Mouse (Mus musculus) liver, embryonic 14.5 days (tissue): ENCODE measurements around the gene Kcnk2. TPM values are rescaled to one million over a fixed set of nuclear protein-coding genes. Genes with fewer than 3 reads are reported as not detected.

Experiments
- ATAC-seq: fragments of 200-750 bp; cut with Nextera tagmentation; 2 replicates; pipeline ENCODE4 v1.8.0; 2017; ENCODE audit warnings: moderate number of reproducible peaks, mild to moderate bottlenecking, moderate library complexity; ENCODE audit not compliant: insufficient read depth
- DNase-seq, 3 experiments: peaks; one replicate each; pipeline ENCODE4 v3.0.0-alpha.2; 2012 to 2013; ENCODE audit warnings: low read depth in 3 of 3, low spot score in 3 of 3
- H3K27ac ChIP-seq: fragments of 300-500 bp; sonication (generic); 2 replicates; pipeline ENCODE4 v1.5.1; 2014; ENCODE audit warnings: moderate library complexity, mild to moderate bottlenecking, control low read depth, inconsistent platforms
- H3K27me3 ChIP-seq: fragments of 300-500 bp; sonication (generic); 2 replicates; pipeline ENCODE4 v1.6.1; 2014; ENCODE audit warnings: mild to moderate bottlenecking, low read length, moderate library complexity; ENCODE audit not compliant: control insufficient read depth, insufficient read depth
- H3K36me3 ChIP-seq: fragments of 300-500 bp; sonication (generic); replicated peaks from 2 replicates; pipeline ENCODE4 v1.6.1; 2014; ENCODE audit warnings: low read depth; ENCODE audit not compliant: control insufficient read depth, insufficient read depth
- H3K4me1 ChIP-seq, 2 experiments: fragments of 200-500 bp in 1 of 2; fragments of 300-500 bp in 1 of 2; sonication (generic) in 1 of 2; replicated peaks; 2 replicates each; pipeline ENCODE4 v1.6.1; 2012 to 2014; ENCODE audit warnings: antibody characterized with exemption in 1 of 2, inconsistent platforms in 1 of 2, low read length in 1 of 2; ENCODE audit not compliant: control insufficient read depth in 2 of 2, insufficient read depth in 2 of 2
- H3K4me2 ChIP-seq: fragments of 300-500 bp; sonication (generic); 2 replicates; pipeline ENCODE4 v1.6.1; 2014; ENCODE audit warnings: low read depth, mild to moderate bottlenecking, control low read depth, moderate library complexity
- H3K4me3 ChIP-seq, 2 experiments: fragments of 200-500 bp in 1 of 2; fragments of 300-500 bp in 1 of 2; sonication (generic) in 1 of 2; 2 replicates each; pipeline ENCODE4 v1.5.1; 2012 to 2014; ENCODE audit warnings: low read depth in 2 of 2, low read length in 2 of 2, mild to moderate bottlenecking in 2 of 2, control low read depth in 1 of 2, inconsistent platforms in 1 of 2, moderate library complexity in 1 of 2; ENCODE audit not compliant: insufficient read depth in 1 of 2
- H3K9ac ChIP-seq: fragments of 300-500 bp; sonication (generic); replicated peaks from 2 replicates; pipeline ENCODE4 v1.6.1; 2014; ENCODE audit warnings: mild to moderate bottlenecking, control low read depth, moderate library complexity
- H3K9me3 ChIP-seq: fragments of 300-500 bp; sonication (generic); 2 replicates; pipeline ENCODE4 v1.6.1; 2016; ENCODE audit warnings: low read length, mixed read lengths; ENCODE audit not compliant: control insufficient read depth
- CTCF ChIP-seq: IDR thresholded peaks from 2 replicates; pipeline ENCODE4 v1.5.1; 2016; ENCODE audit warnings: antibody characterized with exemption, low read depth, control low read depth
- EP300 ChIP-seq: IDR thresholded peaks from 2 replicates; pipeline ENCODE4 v1.6.1; 2016; ENCODE audit warnings: antibody characterized with exemption, low read depth
- WGBS: fragments of 180-500 bp; shearing (Covaris S2); extraction: QIAGEN DNeasy Blood & Tissue Kit; methylation state at CpG from one replicate; pipeline ENCODE4 v1.1.7; 2014; ENCODE audit not compliant: insufficient replicate concordance; 5-methylcytosine and 5-hydroxymethylcytosine counted together
- polyA plus RNA-seq, 2 experiments: library from polyadenylated mRNA; depleted of rRNA in 1 of 2; stranded (reverse) in 1 of 2; unstranded in 1 of 2; fragments of >200 nt; fragmentation: Nextera tagmentation in 1 of 2; extraction: Ambion mirVana in 1 of 2; gene quantifications; 2 replicates each; pipeline versions ENCODE4 v1.2.1 to v1.2.3; 2012 to 2014

Gene Kcnk2
- polyA plus RNA-seq, 2 experiments = 0.02 to 0.06 TPM

DNA sequence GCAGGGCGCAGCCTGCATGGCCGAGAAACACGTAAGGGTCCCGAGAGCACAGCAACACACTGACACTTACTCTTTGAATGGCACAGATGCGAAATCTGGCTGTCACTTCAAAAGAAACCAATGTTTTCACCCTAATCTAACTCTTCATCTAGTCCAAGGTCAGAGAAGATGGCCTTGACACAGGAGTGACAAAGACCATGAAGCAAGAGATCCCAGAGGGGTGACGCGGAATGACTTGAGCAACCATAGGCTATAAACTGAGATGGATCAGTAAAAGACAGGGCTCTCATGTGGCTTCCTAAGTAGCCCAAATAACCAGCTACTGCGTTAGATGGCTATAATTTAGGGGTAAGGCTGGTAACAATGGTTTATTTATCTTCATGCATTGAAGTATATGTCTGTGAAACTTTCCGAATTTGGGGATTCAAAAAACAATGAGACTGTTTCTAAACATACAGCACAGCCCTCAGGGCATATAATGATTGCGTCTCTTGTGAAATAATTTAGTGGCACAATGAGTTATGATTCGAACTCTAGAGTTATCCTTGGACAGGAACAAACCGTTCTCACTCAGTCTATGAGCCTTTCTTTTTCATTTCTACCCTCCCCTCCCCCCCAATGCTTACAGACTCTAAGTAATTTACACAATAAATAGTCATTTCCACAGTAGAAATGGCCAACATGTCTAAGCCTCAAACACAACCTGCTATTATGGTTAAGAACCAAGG is 108.2 kb downstream of the Kcnk2 start:
- no peaks in the 10 kb centered on the region for H3K27me3 ChIP-seq
- DNase-seq = no peak
- WGBS = 62% methylated on average over 12 of the region's 12 CpGs
- no peaks in the 10 kb centered on the region for H3K36me3 ChIP-seq
- TF ChIP-seq CTCF (no peak), EP300 (no peak)
- H3K4me2 ChIP-seq = no peak overlapping the region
- no peak overlapping the region for H3K27ac ChIP-seq
- ATAC-seq = no peak
- H3K9ac ChIP-seq = no peak overlapping the region
- H3K4me1 ChIP-seq = no peaks in the 10 kb centered on the region
- H3K4me3 ChIP-seq = no peak overlapping the region
- H3K9me3 ChIP-seq = no peaks in the 10 kb centered on the region

DNA sequence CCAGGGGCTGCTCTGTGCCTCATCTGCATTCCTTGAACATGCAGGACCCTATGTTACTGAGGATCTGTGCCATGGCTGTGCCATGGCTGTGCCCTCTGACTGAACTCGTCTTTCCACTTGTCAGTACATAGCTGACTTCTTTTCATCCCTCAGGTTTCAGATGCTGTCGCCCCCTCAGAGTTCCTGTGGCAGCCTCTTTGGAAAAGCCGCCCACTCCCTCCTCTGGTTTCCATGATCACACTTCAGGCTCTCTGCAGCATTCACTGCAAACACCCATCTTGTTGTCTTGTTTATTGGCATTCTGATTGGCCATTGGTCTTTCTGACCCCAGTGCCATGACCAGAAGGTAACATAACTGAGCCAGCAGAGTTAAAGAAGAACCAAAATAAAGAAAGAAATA is 111.2 kb downstream of the Kcnk2 start:
- no peak overlapping the region for H3K9ac ChIP-seq
- TF ChIP-seq CTCF (no peak), EP300 (no peak)
- H3K27ac ChIP-seq = no peak overlapping the region
- 21% methylated on average over 3 of the region's 3 CpGs for WGBS
- no peak overlapping the region for H3K4me3 ChIP-seq
- ATAC-seq (no peak), DNase-seq (no peak)
- no peaks in the 10 kb centered on the region for H3K27me3 ChIP-seq
- H3K4me1 ChIP-seq = no peaks in the 10 kb centered on the region
- H3K9me3 ChIP-seq = no peaks in the 10 kb centered on the region
- H3K36me3 ChIP-seq = no peaks in the 10 kb centered on the region
- H3K4me2 ChIP-seq = no peak overlapping the region

DNA sequence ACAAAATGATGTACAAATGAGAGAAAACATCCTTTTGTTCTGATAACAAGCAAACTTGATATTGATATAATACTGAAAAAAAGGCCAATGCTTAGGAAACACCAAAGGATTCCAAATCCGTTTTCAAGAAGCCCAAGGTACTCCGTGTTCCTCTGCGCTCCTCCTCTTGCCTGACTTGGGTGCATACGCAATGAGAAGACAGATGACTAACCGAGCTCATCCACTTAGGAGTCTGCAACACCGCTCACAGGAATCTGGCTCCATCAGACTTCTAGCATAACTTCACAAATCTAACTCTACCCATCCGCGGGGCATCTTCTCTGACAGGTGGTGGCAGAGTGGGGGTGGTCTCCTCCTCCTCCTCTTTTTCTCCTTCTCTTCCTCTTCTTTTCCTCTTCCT is 113.1 kb downstream of the Kcnk2 start:
- Histone ChIP-seq H3K36me3 (no peaks in the 10 kb centered on the region), H3K4me2 (no peak overlapping the region), H3K27ac (no peak overlapping the region), H3K9me3 (no peaks in the 10 kb centered on the region), H3K9ac (no peak overlapping the region), H3K4me3 (no peak overlapping the region), H3K27me3 (no peaks in the 10 kb centered on the region), H3K4me1 (no peaks in the 10 kb centered on the region)
- WGBS = 65% methylated on average over 8 of the region's 8 CpGs
- ATAC-seq (no peak), DNase-seq (no peak)
- TF ChIP-seq CTCF = no peak
- no peak for TF ChIP-seq EP300

DNA sequence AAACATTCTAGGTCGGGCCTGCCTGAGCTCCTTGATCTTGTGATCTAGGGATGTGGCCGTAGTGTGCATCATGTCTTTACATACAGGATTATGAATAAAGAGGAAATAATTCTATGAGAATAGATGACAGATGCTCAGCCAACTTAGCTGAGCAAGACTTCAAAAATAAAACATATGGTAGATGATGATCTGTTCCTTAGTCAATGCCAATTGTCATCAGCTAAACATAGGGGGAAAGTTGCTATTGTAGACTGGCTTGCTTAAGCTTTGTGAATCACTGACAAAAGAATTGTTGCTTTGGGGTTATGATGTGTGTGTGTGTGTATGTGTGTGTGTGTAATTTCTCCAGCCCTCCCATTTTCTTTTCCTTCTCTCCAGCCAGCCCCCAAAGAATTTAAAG is 129.8 kb downstream of the Kcnk2 start:
- Histone ChIP-seq H3K36me3 (no peaks in the 10 kb centered on the region), H3K4me3 (no peak overlapping the region), H3K9ac (no peak overlapping the region), H3K27ac (no peak overlapping the region), H3K4me2 (no peak overlapping the region), H3K9me3 (no peaks in the 10 kb centered on the region), H3K4me1 (no peaks in the 10 kb centered on the region), H3K27me3 (no peaks in the 10 kb centered on the region)
- no peak for DNase-seq
- TF ChIP-seq CTCF (no peak), EP300 (no peak)
- no peak for ATAC-seq
- WGBS = 68% methylated on average over 2 of the region's 2 CpGs

DNA sequence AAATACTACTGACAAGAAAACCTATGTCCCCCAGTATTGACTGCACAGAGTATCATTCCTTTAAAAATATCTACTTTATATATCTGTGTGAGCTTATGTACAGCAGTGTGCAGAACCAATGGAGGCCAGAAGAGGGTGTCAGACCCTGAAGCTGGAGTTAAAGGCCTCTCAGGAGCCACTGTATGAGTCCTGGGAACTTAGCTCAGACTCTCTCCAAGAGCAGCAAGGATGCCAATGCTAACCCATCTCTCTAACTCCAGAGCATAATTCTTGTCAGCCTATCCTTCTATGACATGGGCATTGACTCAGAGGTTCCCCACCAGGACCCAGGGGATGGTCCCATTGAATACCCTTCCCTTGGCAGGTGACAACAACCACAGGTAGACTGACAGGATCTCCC is 148.4 kb downstream of the Kcnk2 start:
- H3K27ac ChIP-seq = no peak overlapping the region
- ATAC-seq = no peak
- no peaks in the 10 kb centered on the region for H3K4me1 ChIP-seq
- no peak overlapping the region for H3K4me3 ChIP-seq
- H3K36me3 ChIP-seq = no peaks in the 10 kb centered on the region
- DNase-seq = no peak
- TF ChIP-seq CTCF = no peak
- no peak for TF ChIP-seq EP300
- H3K27me3 ChIP-seq = no peaks in the 10 kb centered on the region
- H3K4me2 ChIP-seq = no peak overlapping the region
- no peaks in the 10 kb centered on the region for H3K9me3 ChIP-seq
- no peak overlapping the region for H3K9ac ChIP-seq
